Mouse (Mus musculus) lung, adult 2 months (tissue): ENCODE measurements around the gene 1810062G17Rik. TPM values are rescaled to one million over a fixed set of nuclear protein-coding genes. Genes with fewer than 3 reads are reported as not detected.

ENCODE experiments used
- DNase-seq: peaks from one replicate; pipeline ENCODE4 v3.0.0; 2022
- H3K4me1 ChIP-seq: fragments of 200-500 bp; 2 replicates; pipeline ENCODE4 v1.6.1; 2011; ENCODE audit warnings: low read length; ENCODE audit not compliant: control insufficient read depth, insufficient read depth
- H3K4me3 ChIP-seq: fragments of 200-500 bp; replicated peaks from 2 replicates; pipeline ENCODE3; 2011; ENCODE audit warnings: low read depth, mild to moderate bottlenecking, control low read depth, low read length; ENCODE audit errors: extremely low read depth
- CTCF ChIP-seq: fragments of 200-500 bp; IDR thresholded peaks from 2 replicates; pipeline ENCODE4 v1.5.1; 2011; ENCODE audit warnings: mild to moderate bottlenecking, low read length, control low read depth; ENCODE audit not compliant: insufficient read depth
- POLR2A ChIP-seq: fragments of 200-500 bp; IDR thresholded peaks from 2 replicates; pipeline ENCODE4 v1.6.1; 2011; ENCODE audit warnings: low read depth, mild to moderate bottlenecking, control low read depth, low read length, borderline replicate concordance; ENCODE audit errors: extremely low read depth
- WGBS: fragments of 180-500 bp; shearing (Covaris S2); methylation state at CpG from one replicate; pipeline ENCODE4 v1.1.7; 2018; 5-methylcytosine and 5-hydroxymethylcytosine counted together
- polyA plus RNA-seq: library from polyadenylated mRNA; depleted of rRNA; stranded (reverse); fragments of >200 nt; gene quantifications from 2 replicates; pipeline ENCODE4 v1.2.3, GENCODE M21; 2012

The 1810062G17Rik gene
- polyA plus RNA-seq, 1 experiment: 4.1 TPM

- under 1% methylated on average over 24 of the region's 24 CpGs for WGBS
- H3K4me1 ChIP-seq: peaks cover 10% of the 10 kb centered on the region
- peak overlapping the region; percentile 84 for H3K4me3 ChIP-seq
- no peak for DNase-seq
- TF ChIP-seq CTCF: no peak
- no peak; the same call in 1 of the 2 replicates for TF ChIP-seq POLR2A
These were observed 726 bp upstream of the 1810062G17Rik start for GRCm38 (mm10) chr3:36474938-36475483.

- WGBS: 26% methylated on average over 20 of the region's 20 CpGs
- Histone ChIP-seq H3K4me3 (peak overlapping the region; percentile 89), H3K4me1 (peaks cover 10% of the 10 kb centered on the region)
- no peak for TF ChIP-seq CTCF
- no peak for TF ChIP-seq POLR2A
- no peak for DNase-seq
These were observed 771 bp downstream of the 1810062G17Rik start for GRCm38 (mm10) chr3:36476261-36477155.

- Histone ChIP-seq H3K4me3 (no peak overlapping the region), H3K4me1 (peaks cover 9% of the 10 kb centered on the region)
- TF ChIP-seq CTCF (no peak), POLR2A (no peak)
- DNase-seq: no peak
- WGBS: 92% methylated on average over 8 of the region's 8 CpGs
These were observed 3.0 kb downstream of the 1810062G17Rik start for GRCm38 (mm10) chr3:36478776-36479175.

- Histone ChIP-seq H3K4me1 (peaks cover 5% of the 10 kb centered on the region), H3K4me3 (no peak overlapping the region)
- WGBS: 55% methylated on average over 2 of the region's 2 CpGs
- DNase-seq: no peak
- TF ChIP-seq CTCF: no peak
- TF ChIP-seq POLR2A: no peak
These were observed 4.7 kb downstream of the 1810062G17Rik start for GRCm38 (mm10) chr3:36480486-36480885.

GRCm38 (mm10) chr3:36481776-36482193, 6.0 kb downstream of the 1810062G17Rik start:
- H3K4me3 ChIP-seq: no peak overlapping the region
- TF ChIP-seq CTCF (no peak), POLR2A (no peak)
- peaks cover 5% of the 10 kb centered on the region for H3K4me1 ChIP-seq
- peak; percentile 74 for DNase-seq
- WGBS: 16% methylated on average over 11 of the region's 11 CpGs

- no peak for TF ChIP-seq CTCF
- no peak for TF ChIP-seq POLR2A
These were observed 7.2 kb downstream of the 1810062G17Rik start for GRCm38 (mm10) chr3:36482940-36483339.

GRCm38 (mm10) chr3:36484292-36484691, 8.6 kb downstream of the 1810062G17Rik start:
- no peak for TF ChIP-seq CTCF
- no peak for TF ChIP-seq POLR2A
- no peak for DNase-seq
- Histone ChIP-seq H3K4me1 (peaks cover 5% of the 10 kb centered on the region), H3K4me3 (no peak overlapping the region)
- WGBS: 93% methylated on average over 4 of the region's 4 CpGs

More at GRCm38 (mm10) chr3:36482940-36483339, 7.2 kb downstream of the 1810062G17Rik start:
- H3K4me3 ChIP-seq: no peak overlapping the region
- 31% methylated on average over 9 of the region's 9 CpGs for WGBS
- H3K4me1 ChIP-seq: peaks cover 5% of the 10 kb centered on the region
- no peak for DNase-seq

- Histone ChIP-seq H3K4me3 (no peak overlapping the region), H3K4me1 (peaks cover 5% of the 10 kb centered on the region)
- WGBS: 52% methylated on average over 6 of the region's 6 CpGs
- TF ChIP-seq POLR2A (no peak), CTCF (no peak)
- no peak for DNase-seq
These were observed 10.4 kb downstream of the 1810062G17Rik start for GRCm38 (mm10) chr3:36486176-36486575.

- TF ChIP-seq POLR2A (no peak), CTCF (no peak)
- H3K4me1 ChIP-seq: peaks cover 4% of the 10 kb centered on the region
- WGBS: 87% methylated on average over 6 of the region's 6 CpGs
- no peak for DNase-seq
- H3K4me3 ChIP-seq: no peak overlapping the region
These were observed 11.1 kb downstream of the 1810062G17Rik start for GRCm38 (mm10) chr3:36486881-36487280.
